Mouse (Mus musculus): Measurements from ENCODE around the gene Tnnt3.

DNA sequence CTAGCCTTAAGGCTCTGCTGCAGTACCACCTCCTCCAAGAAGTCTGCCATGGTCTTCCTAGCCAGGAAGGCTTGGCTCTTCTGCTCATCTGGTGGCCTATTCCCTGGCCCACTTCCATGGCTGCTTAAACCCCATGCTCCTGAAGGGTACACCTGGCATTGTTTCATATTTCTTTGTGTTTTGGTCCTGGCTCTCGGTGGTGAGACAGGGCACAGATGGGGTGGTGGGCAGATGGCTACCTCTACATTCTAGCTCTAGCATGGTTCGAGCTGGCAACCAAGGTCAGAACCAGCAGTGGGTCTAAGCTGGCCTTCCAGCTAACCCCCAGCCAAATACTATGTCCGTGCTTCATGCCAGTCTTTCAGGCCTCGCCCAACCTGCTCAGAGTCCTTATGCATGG, 25.7 kb upstream of the Tnnt3 start:
- TF ChIP-seq CTCF (IDR thresholded peaks at IDR 0.05), result no peak
- TF ChIP-seq EP300 (IDR thresholded peaks at IDR 0.05), result no peak
